Mouse (Mus musculus): ENCODE measurements around the gene Wdr46.
"Not testable (repeated sequence)": the region's sequence is repeated elsewhere in the genome, so short reads cannot be mapped to it uniquely, and the experiment has no call there.

Wdr46 gene

DNA sequence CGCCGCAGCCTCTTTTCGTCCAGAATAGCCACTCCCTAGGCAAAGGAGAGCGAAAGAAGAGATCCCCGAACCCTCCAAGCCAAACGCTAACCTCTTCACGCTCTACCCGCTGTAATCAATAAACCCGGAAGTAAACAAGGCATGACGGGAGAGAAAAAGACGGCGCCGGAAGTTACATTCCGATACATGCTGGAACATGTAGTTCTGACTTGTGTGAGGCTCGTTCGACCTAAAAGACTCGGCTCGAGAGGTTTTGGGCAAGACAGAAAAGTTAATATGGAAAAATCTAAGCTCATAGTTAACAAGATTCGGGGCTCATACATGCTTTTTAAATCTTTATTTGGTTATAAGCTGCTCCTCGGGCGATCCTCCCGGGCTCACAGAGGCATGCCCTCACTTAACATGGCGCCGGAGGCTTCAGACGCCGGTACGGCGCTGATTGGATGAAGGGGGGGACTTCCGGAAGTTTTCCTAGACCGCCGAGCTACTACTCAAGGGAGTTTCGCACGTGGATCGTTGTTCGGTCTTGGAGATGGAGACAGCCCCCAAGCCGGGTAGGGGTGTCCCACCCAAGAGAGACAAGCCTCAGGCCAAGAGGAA is at the start of gene Wdr46, which contains the start of gene Pfdn6:
Gene Wdr46 (plus strand): TSS at position 455 of the 600 bp plus-strand sequence.
Gene Pfdn6 (minus strand): TSS at position 138 of the 600 bp plus-strand sequence.
- CTCF ChIA-PET = interaction anchor here (0.7 to 1.4 kb wide), 4 partner anchors 10 to 211 kb away, joined by 3 read pairs; no protein-coding TSS in a partner anchor

DNA sequence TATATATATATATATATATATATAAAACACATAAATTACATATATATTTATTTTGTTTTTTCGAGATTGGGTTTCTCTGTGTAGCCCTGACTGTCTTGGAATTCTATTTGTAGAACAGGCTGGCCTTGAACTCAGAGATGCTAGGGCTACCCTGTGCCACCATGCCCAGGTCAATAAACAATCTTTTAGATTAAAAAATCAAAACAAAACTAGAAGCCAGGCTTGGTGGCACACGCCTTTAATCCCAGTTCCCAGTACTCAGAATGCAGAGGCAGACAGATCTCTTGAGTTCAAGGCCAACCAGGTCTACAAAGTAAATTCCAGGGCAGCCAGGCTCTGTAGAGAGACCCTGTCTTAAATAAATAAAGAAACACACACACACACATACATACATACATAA is 49.1 kb upstream of the Wdr46 start:
- CTCF ChIA-PET = no interaction called here

- CTCF ChIA-PET = not testable (repeated sequence)
Observed at GRCm38 (mm10) chr17:33891892-33892291, 48.6 kb upstream of the Wdr46 start.

DNA sequence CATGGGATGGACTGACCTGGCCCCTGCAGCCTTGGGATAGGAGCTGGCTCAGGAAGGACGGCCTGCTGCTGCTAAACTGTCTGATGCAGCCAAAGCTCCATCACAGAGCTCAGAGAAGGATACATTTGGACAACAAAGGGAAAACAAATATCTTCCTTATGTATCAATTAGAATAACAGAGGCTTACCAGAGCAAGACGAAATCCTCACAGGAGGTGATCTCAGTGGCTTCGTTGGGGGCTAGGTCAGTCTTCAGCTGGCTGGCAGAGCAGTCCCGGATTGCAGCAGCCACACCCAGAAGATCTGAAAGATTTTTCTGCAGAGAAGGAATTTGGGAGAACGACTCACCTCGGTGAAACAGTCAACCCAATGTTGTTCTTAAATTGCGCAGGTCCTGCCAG is 48.0 kb upstream of the Wdr46 start:
- CTCF ChIA-PET = no interaction called here

GRCm38 (mm10) chr17:33893011-33893410 is 47.4 kb upstream of the Wdr46 start:
- CTCF ChIA-PET = interaction anchor here (0.7 kb wide), 1 partner anchor 30 kb away, joined by 3 read pairs; no protein-coding TSS in a partner anchor

GRCm38 (mm10) chr17:33897114-33897794 is 43.2 kb upstream of the Wdr46 start:
- CTCF ChIA-PET = interaction anchor here (0.7 to 1.3 kb wide), 6 partner anchors 10 to 28 kb away, joined by 3 to 11 read pairs (median 4); no protein-coding TSS in a partner anchor

GRCm38 (mm10) chr17:33898193-33898592 is 42.3 kb upstream of the Wdr46 start:
- CTCF ChIA-PET = interaction anchor here (0.8 to 1.3 kb wide), 4 partner anchors 9 to 27 kb away, joined by 3 read pairs; partner anchors contain the start of genes Tapbp and Zbtb22

DNA sequence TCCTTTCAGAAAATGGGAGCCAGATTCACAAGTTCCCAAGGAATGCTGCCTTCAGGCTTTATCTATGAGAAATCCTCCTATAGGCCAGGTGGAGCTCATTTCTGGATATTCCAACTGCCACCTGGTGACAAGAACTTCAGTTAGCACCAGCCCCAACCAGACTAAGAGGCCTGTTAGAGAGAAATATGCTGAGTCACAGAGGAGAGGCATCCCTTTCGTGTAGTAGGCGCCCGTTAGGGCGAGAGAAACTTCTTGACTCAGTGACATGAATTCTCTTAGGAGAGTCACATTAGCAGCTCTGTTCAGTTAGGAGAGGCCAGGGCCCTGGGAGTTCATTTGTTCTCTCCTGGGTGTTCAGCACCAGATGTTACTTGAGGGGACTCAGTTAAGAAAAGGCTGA is 40.8 kb upstream of the Wdr46 start:
- CTCF ChIA-PET = no interaction called here

- CTCF ChIA-PET = interaction anchor here (0.7 kb wide), 1 partner anchor 200 kb away, joined by 14 read pairs; no protein-coding TSS in a partner anchor
Observed at GRCm38 (mm10) chr17:33900281-33900988, 40.0 kb upstream of the Wdr46 start.

- CTCF ChIA-PET = no interaction called here
Observed at GRCm38 (mm10) chr17:33900989-33901314, 39.5 kb upstream of the Wdr46 start.

GRCm38 (mm10) chr17:33901653-33902052 is 38.8 kb upstream of the Wdr46 start:
- CTCF ChIA-PET = interaction anchor here (0.6 kb wide), 1 partner anchor 250 kb away, joined by 3 read pairs; no protein-coding TSS in a partner anchor

DNA sequence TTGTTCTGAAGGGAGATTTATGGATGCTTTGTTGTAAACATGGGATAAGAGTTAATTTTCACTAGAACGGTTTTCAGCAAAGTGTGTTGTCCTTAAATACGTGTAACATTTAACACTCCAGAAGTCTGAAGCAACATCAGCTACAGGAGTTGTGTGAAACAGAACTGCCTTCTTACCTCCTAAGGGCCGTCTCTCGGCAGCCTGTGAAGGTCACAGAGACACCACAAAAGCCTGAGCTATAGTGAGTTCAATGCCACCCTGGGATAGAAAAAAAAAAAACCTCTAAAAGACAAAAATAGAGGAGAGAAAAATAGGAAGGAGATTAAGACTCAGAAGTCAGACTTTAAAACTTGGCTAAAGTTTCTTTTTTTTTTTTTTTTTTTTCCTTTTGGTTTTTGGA is 38.4 kb upstream of the Wdr46 start:
- CTCF ChIA-PET = interaction anchor here (0.5 to 0.6 kb wide), 2 partner anchors 67 to 249 kb away, joined by 3 read pairs; no protein-coding TSS in a partner anchor

- CTCF ChIA-PET = interaction anchor here (0.5 kb wide), 1 partner anchor 68 kb away, joined by 3 read pairs; no protein-coding TSS in a partner anchor
Observed at GRCm38 (mm10) chr17:33902491-33902890, 38.0 kb upstream of the Wdr46 start.

- CTCF ChIA-PET = not testable (repeated sequence)
Observed at GRCm38 (mm10) chr17:33903911-33904651, 36.4 kb upstream of the Wdr46 start.

DNA sequence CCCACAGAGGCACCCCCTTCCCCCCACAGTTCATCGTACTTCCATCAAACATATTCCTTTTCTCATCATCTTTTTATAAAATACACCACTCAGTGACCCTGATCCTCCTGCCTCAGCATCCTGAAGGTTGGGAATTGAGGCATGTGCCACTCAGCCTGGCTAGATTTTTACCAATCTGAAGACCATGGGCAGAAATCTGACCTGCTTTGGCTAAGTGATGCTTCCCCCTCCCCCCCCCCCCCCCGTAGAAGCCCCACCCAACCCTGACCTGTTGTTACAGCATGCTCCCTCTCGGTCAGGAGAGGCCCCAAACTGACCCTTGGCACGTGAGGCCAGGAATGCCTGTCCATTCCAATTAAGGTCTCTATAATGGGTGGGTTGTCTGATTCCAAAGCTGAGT is 35.6 kb upstream of the Wdr46 start, which contains the start of gene Platr17:
Gene Platr17 (plus strand): TSS at position 301 of the 400 bp plus-strand sequence.
- CTCF ChIA-PET = not testable (repeated sequence)

GRCm38 (mm10) chr17:33908331-33909076 is 32.0 kb upstream of the Wdr46 start:
- CTCF ChIA-PET = interaction anchor here (1.6 kb wide), 1 partner anchor 11 kb away, joined by 3 read pairs; no protein-coding TSS in a partner anchor

DNA sequence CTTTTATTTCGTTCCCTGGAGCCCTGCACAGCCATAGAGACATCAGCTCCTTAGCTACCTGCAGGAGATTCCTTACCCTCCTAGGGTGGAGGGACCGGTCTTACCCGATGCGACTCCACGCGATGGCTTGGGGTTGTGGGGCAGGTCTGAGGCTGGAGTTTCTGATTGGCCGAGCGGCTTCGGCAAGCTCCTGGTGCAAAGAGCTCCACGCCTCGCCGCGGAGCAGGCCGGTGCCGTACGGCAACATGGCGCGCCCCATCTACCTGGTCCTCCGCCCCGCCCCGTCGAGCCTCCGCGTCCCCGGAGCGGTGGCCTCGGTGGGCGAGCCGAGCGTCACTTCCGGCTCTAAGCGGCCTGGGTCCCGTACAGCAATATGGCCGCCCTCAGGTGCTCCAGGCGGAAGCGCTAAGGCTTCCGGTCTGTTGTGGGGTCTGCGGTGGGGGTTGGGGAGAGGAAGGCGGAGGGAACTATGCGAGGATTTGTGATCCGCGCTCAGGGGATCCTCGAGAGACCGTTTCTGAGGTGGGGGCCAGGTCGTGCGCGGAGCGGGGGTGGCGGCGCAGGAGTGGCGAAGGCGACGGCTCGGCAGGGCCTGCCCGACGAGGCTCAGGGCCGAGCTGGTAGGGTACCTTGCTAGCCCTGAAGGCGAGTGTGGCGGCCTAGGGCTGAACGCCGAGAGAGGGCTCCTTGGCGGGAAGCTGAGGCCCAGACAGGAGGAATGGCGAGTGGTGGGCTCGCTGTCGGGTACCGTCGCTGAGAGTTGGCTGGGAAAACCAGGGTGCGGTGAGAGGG is 31.2 kb upstream of the Wdr46 start, which contains the start of gene Daxx:
Gene Daxx (plus strand): TSS at position 338 of the 792 bp plus-strand sequence.
- CTCF ChIA-PET = interaction anchor here (1.0 kb wide), 1 partner anchor 12 kb away, joined by 3 read pairs; no protein-coding TSS in a partner anchor

- CTCF ChIA-PET = interaction anchor here (0.9 to 1.0 kb wide), 2 partner anchors 12 kb away, joined by 3 to 6 read pairs; no protein-coding TSS in a partner anchor
Observed at GRCm38 (mm10) chr17:33909869-33910250, 30.6 kb upstream of the Wdr46 start.

DNA sequence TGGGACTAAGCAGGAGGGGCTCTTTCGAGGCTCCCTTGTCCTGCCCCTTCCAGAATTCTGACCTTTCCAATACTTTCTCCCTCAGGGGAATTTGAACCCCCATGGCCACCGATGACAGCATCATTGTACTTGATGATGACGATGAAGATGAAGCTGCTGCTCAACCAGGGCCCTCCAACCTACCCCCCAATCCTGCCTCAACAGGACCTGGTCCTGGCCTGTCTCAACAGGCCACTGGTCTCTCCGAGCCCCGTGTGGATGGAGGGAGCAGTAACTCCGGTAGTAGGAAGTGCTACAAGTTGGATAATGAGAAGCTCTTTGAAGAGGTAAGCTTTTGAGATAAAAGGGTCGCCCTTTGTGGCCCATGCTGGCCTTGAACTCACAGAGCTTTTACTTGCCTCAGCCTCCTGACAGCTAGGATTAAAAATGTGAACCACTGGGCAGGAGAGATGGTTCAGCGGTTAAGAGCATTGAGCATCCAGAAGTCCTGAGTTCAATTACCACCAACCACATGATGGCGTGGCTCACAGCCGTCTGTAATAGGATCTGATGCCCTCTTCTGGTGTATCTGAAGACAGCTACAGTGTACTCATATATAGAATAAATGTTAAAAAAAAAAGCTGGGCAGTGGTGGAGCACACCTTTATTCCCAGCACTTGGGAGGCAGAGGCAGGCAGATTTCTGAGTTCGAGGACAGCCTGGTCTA is 30.0 kb upstream of the Wdr46 start:
- CTCF ChIA-PET = interaction anchor here (0.5 to 1.1 kb wide), 6 partner anchors 11 to 470 kb away, joined by 3 to 6 read pairs (median 5); no protein-coding TSS in a partner anchor
